Mouse (Mus musculus): ENCODE measurements around the gene Sh3bp2. TPM values are rescaled to one million over a fixed set of nuclear protein-coding genes. Genes with fewer than 3 reads are reported as not detected.

Gene Sh3bp2
- polyA plus RNA-seq, 1 experiment, result 14.3 TPM

GRCm38 (mm10) chr5:34593202-34593727, 67.6 kb downstream of the Sh3bp2 start:
- no peaks in the 10 kb centered on the region for H3K27me3 ChIP-seq (ENCODE audit: control insufficient read depth, insufficient read depth, insufficient read length)
- H3K36me3 ChIP-seq (ENCODE audit: control insufficient read depth, insufficient read depth), result peaks cover 13% of the 10 kb centered on the region
- peaks cover 72% of the 10 kb centered on the region for H3K79me2 ChIP-seq (ENCODE audit: control insufficient read depth, insufficient read depth)
- no peak overlapping the region for H3ac ChIP-seq (ENCODE audit: control insufficient read depth, insufficient read length)
- H3K4me3 ChIP-seq, result no peak overlapping the region
- TF ChIP-seq USF1 (IDR thresholded peaks at IDR 0.05; ENCODE audit: low read depth) (no peak), POLR2AphosphoS2 (IDR thresholded peaks at IDR 0.05; ENCODE audit: insufficient read length, low read depth) (no peak), TCF12 (IDR thresholded peaks at IDR 0.05; ENCODE audit: insufficient read depth, poor library complexity, severe bottlenecking) (no peak), CEBPB (IDR thresholded peaks at IDR 0.05; ENCODE audit: insufficient read depth, poor library complexity, severe bottlenecking) (no peak), POLR2A (IDR thresholded peaks at IDR 0.05; ENCODE audit: insufficient read length, low read depth) (no peak), MYOG (IDR thresholded peaks at IDR 0.05; ENCODE audit: control insufficient read depth in 1 of 3, insufficient read depth in 1 of 3, insufficient read length in 2 of 3, low read depth in 2 of 3) (no peak), MYOD1 (IDR thresholded peaks at IDR 0.05; ENCODE audit: control insufficient read depth in 1 of 3, insufficient read length in 2 of 3, low read depth in 2 of 3) (no peak), REST (IDR thresholded peaks at IDR 0.05; ENCODE audit: insufficient read depth, insufficient read length) (no peak), SRF (IDR thresholded peaks at IDR 0.05; ENCODE audit: control insufficient read depth, insufficient read length, low read depth) (no peak)
- no peak overlapping the region for H3K4me2 ChIP-seq (ENCODE audit: low read depth)

GRCm38 (mm10) chr5:34604576-34604975, 78.9 kb downstream of the Sh3bp2 start:
- H3K36me3 ChIP-seq (ENCODE audit: control insufficient read depth, insufficient read depth), result peaks cover 30% of the 10 kb centered on the region
- H3ac ChIP-seq (ENCODE audit: control insufficient read depth, insufficient read length), result no peak overlapping the region
- H3K4me3 ChIP-seq, result no peak overlapping the region
- no peaks in the 10 kb centered on the region for H3K79me2 ChIP-seq (ENCODE audit: control insufficient read depth, insufficient read depth)
- no peaks in the 10 kb centered on the region for H3K27me3 ChIP-seq (ENCODE audit: control insufficient read depth, insufficient read depth, insufficient read length)
- TF ChIP-seq E2F4 (IDR thresholded peaks at IDR 0.05; ENCODE audit: insufficient read depth) (no peak), MYOG (IDR thresholded peaks at IDR 0.05; ENCODE audit: control insufficient read depth in 1 of 3, insufficient read depth in 1 of 3, insufficient read length in 2 of 3, low read depth in 2 of 3) (no peak), TCF3 (IDR thresholded peaks at IDR 0.05; ENCODE audit: insufficient read length, low read depth) (no peak), REST (IDR thresholded peaks at IDR 0.05; ENCODE audit: insufficient read depth, insufficient read length) (no peak), POLR2AphosphoS2 (IDR thresholded peaks at IDR 0.05; ENCODE audit: insufficient read length, low read depth) (no peak), MYOD1 (IDR thresholded peaks at IDR 0.05; ENCODE audit: control insufficient read depth in 1 of 3, insufficient read length in 2 of 3, low read depth in 2 of 3) (no peak), CEBPB (IDR thresholded peaks at IDR 0.05; ENCODE audit: insufficient read depth, poor library complexity, severe bottlenecking) (no peak), POLR2A (IDR thresholded peaks at IDR 0.05; ENCODE audit: insufficient read length, low read depth) (no peak), SRF (IDR thresholded peaks at IDR 0.05; ENCODE audit: control insufficient read depth, insufficient read length, low read depth) (no peak), MAX (IDR thresholded peaks at IDR 0.05; ENCODE audit: low read depth) (no peak), USF1 (IDR thresholded peaks at IDR 0.05; ENCODE audit: low read depth) (no peak), TCF12 (IDR thresholded peaks at IDR 0.05; ENCODE audit: insufficient read depth, poor library complexity, severe bottlenecking) (no peak)
- H3K4me2 ChIP-seq (ENCODE audit: low read depth), result no peak overlapping the region

- H3K36me3 ChIP-seq (ENCODE audit: control insufficient read depth, insufficient read depth), result peaks cover 20% of the 10 kb centered on the region
- no peak overlapping the region for H3K4me3 ChIP-seq
- no peaks in the 10 kb centered on the region for H3K79me2 ChIP-seq (ENCODE audit: control insufficient read depth, insufficient read depth)
- no peak overlapping the region for H3K4me2 ChIP-seq (ENCODE audit: low read depth)
- no peaks in the 10 kb centered on the region for H3K27me3 ChIP-seq (ENCODE audit: control insufficient read depth, insufficient read depth, insufficient read length)
- H3ac ChIP-seq (ENCODE audit: control insufficient read depth, insufficient read length), result no peak overlapping the region
- no peak for TF ChIP-seq E2F4 (IDR thresholded peaks at IDR 0.05; ENCODE audit: insufficient read depth)
- TF ChIP-seq SRF (IDR thresholded peaks at IDR 0.05; ENCODE audit: control insufficient read depth, insufficient read length, low read depth), result no peak
- TF ChIP-seq MYOG (IDR thresholded peaks at IDR 0.05; ENCODE audit: control insufficient read depth in 1 of 3, insufficient read depth in 1 of 3, insufficient read length in 2 of 3, low read depth in 2 of 3), result no peak
- no peak for TF ChIP-seq MAX (IDR thresholded peaks at IDR 0.05; ENCODE audit: low read depth)
- TF ChIP-seq MYOD1 (IDR thresholded peaks at IDR 0.05; ENCODE audit: control insufficient read depth in 1 of 3, insufficient read length in 2 of 3, low read depth in 2 of 3), result no peak
Observed at GRCm38 (mm10) chr5:34607100-34607880, 81.7 kb downstream of the Sh3bp2 start.

GRCm38 (mm10) chr5:34608226-34608625, 82.6 kb downstream of the Sh3bp2 start:
- no peak for TF ChIP-seq REST (IDR thresholded peaks at IDR 0.05; ENCODE audit: insufficient read depth, insufficient read length)
- no peak for TF ChIP-seq TCF12 (IDR thresholded peaks at IDR 0.05; ENCODE audit: insufficient read depth, poor library complexity, severe bottlenecking)
- no peak for TF ChIP-seq MAX (IDR thresholded peaks at IDR 0.05; ENCODE audit: low read depth)
- no peak for TF ChIP-seq MYOG (IDR thresholded peaks at IDR 0.05; ENCODE audit: control insufficient read depth in 1 of 3, insufficient read depth in 1 of 3, insufficient read length in 2 of 3, low read depth in 2 of 3)
- TF ChIP-seq CEBPB (IDR thresholded peaks at IDR 0.05; ENCODE audit: insufficient read depth, poor library complexity, severe bottlenecking), result no peak
- TF ChIP-seq SRF (IDR thresholded peaks at IDR 0.05; ENCODE audit: control insufficient read depth, insufficient read length, low read depth), result no peak
- no peak for TF ChIP-seq E2F4 (IDR thresholded peaks at IDR 0.05; ENCODE audit: insufficient read depth)
- Histone ChIP-seq H3K36me3 (ENCODE audit: control insufficient read depth, insufficient read depth) (peaks cover 25% of the 10 kb centered on the region), H3K27me3 (ENCODE audit: control insufficient read depth, insufficient read depth, insufficient read length) (no peaks in the 10 kb centered on the region), H3ac (ENCODE audit: control insufficient read depth, insufficient read length) (no peak overlapping the region), H3K4me3 (no peak overlapping the region), H3K79me2 (ENCODE audit: control insufficient read depth, insufficient read depth) (no peaks in the 10 kb centered on the region), H3K4me2 (ENCODE audit: low read depth) (no peak overlapping the region)
